Mouse (Mus musculus) cerebellum, postnatal 14 days (tissue): ENCODE measurements around the gene Fcnb.

Experiments
- DNase-seq, 2 experiments: peaks; one replicate each; pipeline ENCODE4 v3.0.0; 2021; ENCODE audit warnings: mixed read lengths in 2 of 2

Gene Fcnb

DNA sequence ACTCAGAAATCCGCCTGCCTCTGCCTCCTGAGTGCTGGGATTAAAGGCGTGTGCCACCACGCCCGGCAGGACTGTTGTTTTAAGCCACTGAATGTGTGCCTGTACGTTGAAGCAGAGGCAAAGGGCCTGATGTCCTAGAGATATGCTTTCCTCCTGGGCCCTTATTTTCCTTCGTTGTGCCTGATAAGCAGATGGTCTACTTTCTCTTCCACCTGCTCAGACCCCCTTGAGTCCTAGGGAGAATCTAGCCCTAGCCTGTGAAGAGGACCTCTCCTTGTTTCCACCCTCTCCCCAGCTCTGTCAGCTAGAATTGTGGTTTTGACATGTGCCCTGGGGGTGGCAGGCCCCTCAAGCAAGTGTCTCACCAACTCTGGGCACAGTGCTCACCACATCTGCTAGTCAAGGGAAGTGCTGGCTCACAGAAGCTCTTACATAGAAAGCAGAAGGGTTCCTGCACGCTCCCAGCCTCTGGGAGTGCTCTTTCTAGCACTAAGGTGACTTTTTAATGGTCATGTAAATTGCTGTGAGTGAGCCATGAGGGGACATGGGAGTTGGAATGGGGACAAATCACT is 9.0 kb downstream of the Fcnb start:
- no peak for DNase-seq

DNA sequence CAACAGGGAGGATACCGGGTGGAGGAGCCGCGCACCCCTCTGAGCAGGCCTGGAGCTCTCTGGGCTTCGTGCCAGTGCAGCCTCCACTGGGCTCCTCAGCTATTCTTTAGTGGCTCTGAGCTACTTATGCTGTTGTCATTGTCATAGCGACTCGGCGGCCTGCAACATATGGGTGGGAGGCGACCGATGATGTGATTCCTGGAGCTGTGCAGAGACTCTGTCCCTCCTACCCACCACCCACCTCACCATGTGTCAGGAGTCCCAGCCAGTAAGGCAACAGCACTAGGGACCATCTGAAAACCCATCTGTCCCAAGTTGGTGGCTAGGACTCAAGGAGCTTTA is 16.2 kb downstream of the Fcnb start:
- DNase-seq = peak; percentile 27 to 34

DNA sequence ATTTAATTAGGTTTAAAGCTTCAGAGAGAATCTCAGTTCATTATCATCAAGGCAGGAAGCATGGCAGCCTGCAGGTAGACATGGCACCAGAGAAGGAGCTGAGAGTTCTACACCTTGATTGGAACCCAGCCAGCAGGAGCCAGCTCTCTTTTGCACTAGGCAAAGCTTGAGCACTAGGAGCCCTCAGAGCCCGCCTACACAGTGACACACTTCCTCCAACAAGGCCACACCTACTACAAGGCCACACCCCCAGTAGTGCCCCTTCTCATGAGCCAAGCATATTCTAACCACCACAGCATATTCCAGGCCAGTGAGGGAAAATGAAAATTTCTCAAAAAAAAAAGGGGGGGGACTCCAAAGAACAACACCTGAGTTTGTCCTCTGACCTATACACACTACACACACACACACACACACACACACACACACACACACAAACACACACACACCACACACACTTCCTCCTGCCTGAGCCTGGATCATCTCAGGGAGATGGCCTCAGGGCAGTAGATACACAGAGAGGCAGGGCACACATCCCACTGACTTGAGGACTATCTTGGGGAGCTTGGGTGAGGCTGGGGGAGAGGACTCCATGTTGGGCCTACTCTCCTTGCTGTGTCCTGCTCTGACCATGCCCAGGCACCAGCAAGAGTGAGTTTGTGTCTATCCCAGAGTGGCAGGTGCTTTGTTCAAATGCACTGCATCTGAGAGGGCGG is 16.7 kb downstream of the Fcnb start:
- DNase-seq = peak; percentile 37 to 54

DNA sequence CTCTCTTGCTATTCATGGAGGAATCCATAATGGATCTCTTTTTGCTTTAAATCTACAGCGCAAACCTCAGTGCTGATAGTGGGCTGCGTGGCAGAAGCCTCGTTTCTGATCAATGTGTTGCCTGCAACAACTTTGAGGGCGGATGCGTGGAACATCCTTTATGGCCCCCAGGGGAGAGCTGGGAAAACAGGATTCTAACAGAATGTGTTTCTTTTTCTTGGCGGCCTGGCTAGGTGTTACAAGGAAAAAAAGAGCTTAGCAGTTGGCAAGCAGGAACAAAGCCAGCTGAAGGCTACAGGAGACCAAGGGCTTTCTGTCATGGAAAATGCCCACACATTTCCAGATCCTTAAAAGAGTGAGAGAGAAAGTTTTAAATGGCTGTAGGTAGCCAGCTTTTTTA is 17.5 kb downstream of the Fcnb start:
- DNase-seq = peak; percentile 44 to 57

DNA sequence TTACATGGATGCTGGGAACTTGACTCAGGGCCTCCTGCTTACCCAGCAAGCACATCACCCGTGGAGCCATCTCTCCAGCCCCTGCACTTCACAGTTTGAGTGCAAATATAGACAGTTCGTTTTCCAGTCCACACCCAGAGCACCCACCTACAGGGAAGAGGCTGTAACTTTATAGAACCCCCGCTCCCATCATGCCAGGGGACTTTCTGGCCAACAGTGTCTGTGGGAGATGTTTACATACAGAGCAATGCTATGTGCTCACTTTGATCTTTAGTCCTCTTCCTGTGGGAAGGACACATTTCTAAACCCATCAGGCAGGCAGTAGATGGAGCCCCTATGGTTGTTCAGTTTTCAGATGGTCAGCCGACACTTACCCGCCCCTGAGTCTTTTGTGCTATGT is 18.0 kb downstream of the Fcnb start:
- DNase-seq = no peak

DNA sequence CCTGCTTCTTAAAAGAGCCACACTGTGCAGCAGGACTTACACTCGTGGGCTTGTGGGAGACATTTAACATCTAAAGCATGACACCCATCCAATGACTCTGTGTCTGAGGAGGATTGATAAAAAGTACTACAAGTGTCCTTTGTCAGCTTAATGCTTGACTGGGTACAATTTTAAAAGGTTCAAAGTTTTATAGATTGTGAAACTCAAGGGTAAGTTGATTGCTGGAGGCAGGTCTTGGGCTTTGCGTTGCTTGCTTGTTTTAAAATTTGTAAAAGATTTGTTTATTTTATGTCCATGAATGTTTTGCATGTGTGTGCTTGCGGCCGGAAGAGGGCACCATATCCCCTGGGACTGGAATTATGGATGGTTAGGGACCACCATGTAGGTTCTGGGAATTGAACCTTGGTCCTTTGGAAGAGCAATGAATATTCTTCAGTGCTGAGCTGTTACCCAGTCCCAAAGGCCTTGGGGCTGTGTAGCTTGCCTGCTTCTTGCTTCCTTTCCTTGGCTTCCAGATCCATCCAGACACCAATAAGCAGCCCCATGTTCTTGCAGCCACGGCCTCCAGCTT is 19.5 kb downstream of the Fcnb start:
- DNase-seq = no peak

DNA sequence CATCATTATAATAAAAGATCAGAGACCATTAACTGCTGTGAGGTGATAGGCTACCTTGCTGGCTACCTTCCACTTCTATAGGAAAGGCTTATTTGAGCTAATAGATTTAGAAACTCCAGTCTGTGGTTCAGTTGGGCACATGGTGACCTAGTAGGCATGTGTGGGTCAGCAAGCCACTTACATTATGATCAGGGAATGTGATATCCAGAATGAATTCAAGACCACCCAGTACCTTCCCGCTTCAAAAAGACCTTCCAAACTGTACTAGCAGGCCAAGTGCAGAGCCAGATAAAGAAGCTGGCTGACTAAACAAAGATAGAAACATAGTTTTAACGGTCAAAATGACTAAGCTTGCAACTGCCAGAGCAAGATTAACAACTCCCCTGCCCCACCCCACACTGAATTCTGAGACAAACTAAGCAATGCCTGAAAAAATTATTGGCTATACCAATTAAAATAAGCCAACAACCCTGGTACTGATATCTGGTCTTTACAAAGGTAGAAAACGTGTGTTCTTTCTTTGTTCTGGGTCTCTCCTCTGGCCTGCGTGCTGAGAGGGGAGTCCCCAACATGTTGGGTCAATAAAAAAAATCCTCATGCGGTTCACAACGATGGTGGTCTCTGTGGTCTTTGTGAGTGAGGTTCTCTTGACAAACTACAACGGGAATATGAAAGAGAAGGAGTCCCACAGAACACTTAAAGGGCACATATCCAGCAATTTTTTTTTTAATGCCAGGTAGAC is 20.2 kb downstream of the Fcnb start:
- no peak for DNase-seq

DNA sequence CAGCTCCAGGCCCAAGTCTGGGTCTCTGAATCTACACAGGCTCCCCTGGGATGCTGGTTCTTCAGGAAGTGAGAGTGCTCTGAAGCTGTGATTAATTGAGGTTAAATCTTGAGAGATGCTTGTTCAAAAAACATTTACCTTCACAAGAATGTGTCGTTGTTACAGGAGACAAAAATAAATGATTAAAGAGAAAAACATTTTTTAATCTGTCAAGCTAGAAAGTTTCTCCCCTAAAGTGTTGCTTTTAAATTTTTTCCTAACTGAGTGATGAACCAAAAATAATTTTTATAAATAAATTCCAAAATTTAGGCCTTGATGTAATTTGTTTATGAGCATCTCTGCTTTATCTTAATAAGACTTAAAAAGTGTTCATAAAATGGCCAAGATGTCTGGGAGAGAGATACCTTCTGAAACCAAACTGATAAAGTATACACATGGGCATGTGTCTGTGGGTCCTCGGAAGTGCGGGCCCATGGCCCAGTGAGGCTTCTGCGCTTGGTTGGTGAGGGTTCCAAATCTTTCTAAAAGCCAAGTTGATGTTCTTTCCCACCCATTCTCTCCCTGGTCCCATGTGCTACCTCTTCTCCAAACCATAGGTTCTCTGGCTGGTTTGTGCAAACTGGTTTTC is 20.9 kb downstream of the Fcnb start:
- DNase-seq = no peak

DNA sequence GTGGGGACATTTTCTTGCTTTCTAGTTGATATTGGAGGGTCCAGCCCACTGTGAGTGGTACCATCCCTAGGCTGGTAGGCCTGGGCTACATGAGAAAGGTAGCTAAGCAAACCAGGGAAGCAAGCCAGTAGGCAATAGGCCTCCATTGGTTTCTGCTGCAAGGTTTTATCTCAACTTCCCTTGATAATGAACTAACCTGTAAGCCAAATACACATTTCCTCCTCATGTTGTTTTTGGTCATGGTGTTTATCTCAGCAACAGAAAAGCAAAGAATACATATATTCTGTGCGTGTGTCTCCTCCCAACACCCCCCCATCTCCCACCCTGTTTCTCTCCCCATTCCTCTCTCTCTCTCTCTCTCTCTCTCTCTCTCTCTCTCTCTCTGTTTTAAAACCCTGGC is 24.8 kb downstream of the Fcnb start:
- no peak for DNase-seq

DNA sequence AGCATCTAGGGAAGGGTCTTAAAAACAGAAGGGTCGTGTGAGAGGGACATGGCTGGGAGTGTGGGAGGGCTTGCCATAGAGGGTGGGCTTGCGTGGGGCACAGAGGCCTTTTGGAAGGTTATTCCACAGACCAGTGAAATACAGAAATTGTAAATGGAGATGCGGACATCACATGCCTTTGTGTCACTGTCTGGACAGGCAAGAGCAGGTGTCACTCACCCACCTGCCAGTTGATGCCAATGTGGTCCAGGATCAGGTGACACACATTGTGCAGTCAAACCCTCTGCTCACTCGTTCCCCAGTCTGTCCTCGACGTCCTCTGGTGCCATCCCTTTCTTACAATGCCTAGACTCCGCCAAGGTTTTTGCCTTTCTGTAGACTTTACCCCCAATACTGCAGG is 37.6 kb downstream of the Fcnb start:
- DNase-seq = no peak

DNA sequence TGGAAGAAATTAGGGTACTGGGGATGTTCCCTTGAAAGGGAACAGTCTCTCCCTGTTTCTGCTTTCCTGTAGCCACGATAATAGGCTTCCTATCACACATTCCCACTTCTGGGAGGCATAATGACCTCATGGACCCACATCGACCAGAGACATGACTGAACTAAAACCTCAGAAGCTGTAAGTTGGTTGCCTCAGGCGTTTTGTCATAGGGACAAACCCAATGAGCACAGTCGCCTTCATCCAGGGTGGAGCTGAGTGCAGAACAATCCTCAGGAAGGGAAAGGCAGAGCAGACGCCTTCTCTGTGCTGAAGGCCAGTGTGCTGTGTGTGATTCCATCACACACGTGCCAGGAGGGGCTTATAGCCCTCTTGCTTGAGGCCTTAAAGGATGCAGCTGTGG is 38.4 kb downstream of the Fcnb start:
- DNase-seq = no peak

DNA sequence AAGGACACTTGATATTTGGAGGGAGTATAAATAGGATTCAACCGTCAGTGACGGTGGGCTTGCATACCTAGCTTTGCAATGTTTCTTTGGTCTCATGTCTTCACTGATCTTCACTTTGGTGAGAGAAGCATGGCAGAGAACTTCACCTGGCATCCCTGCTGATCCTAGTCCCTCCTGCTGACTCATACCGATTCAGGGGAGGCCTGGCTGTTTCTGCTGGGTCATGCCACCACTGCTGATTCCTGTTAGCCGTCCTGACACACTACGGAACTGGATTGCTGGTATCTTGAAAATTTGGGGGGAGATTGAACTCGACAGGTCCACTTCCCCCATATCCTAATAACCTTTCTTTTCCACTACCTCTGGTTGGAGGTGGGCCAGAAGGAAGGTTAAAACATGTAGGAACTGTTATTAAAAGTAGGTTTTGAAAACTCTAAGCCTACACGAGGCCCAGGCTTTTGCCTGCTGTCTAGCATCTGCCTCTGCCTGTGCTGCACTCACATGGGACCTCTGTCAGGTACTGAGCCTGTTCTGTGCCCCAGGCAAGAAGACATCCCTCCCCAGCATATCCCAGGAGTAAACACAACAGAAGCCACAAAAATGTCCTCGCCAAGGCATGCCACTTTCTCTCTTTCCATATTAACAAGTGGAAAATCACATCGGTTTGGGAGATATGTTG is 39.6 kb downstream of the Fcnb start:
- DNase-seq = no peak

DNA sequence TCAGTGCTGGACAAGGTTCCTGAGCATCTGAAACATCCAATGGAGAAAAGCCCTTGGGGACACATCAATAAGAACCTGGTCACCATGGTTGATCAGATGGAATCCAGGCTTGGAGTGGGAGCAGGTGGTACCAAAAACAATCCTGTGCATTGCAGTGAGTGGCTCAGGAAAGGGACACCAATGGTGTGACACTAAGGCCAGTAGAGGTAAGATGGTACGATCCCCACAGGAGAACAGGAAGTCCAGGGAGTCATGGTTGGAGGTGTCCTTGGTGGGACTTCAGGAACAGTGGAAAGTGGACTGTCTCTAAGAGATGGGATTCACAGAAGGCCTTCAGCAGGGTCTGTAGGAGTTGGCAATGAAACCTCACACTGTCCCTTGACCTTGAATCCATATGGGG is 44.2 kb downstream of the Fcnb start:
- DNase-seq = no peak

DNA sequence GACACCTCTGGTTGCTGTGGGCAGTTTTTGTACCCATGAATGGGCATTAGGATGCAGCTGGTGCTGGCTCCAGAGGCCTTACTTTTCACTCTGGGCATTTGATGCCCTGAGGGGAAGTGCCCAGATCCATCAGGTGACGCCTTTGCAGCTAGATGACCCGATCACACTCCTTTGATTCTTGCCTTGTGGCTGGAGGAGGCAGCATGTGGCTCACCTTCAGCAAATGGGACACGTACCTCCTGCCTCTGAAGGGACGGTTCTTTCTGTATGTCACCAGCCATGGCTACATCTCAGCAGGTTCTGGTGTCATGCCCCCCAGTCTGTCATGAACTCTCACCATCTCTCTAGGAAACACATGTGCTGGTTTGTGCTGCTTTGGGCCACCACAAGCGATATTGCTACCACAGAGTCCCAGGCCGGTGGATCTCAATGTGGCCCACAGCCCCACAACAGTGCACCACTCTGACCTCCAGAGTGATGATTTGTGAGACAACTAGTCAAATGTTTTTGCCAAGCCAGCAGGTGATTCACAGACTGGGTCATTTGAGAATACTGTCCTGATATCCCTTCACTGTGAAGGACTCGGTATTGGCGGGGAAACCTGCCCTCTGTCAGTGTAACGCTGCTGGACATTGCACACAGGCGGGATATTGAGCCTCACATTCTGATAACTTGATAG is 44.9 kb downstream of the Fcnb start:
- peak in 1 of 2 experiments; percentile 30 for DNase-seq

DNA sequence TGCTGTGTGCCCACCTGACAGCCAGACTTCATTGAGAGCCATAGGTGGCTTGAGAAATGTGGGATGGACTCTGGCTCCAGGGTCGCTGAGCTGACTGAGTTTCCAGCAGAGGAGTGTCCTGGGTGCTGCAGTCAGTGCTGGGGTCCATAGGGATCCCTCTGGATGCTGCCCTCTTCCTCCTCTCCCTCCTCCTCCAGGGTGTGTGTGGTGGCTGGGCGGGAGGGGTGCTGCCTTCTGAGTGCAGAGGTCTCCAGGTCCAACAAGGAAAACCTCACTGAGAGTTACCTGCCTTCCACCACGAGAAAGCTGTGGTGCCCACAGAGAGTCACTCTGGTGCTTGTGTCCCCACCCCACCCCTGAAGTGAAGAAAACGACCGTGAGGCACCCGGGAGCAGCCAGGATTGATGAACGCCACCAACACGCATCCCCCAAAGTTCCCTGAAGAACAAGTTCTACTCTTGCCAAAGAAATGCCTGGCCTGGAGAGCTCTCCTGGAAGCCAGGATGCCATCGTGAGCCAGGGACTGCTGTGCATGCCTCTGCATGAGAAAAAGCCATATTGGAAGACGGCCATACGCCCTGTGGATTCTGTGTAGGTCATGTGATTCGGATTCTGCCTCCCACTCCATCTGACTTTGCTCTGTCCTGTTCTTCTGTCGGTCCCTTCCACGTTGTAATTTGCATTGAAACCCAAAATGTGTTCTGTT is 46.1 kb downstream of the Fcnb start:
- peak; percentile 92 to 97 for DNase-seq

DNA sequence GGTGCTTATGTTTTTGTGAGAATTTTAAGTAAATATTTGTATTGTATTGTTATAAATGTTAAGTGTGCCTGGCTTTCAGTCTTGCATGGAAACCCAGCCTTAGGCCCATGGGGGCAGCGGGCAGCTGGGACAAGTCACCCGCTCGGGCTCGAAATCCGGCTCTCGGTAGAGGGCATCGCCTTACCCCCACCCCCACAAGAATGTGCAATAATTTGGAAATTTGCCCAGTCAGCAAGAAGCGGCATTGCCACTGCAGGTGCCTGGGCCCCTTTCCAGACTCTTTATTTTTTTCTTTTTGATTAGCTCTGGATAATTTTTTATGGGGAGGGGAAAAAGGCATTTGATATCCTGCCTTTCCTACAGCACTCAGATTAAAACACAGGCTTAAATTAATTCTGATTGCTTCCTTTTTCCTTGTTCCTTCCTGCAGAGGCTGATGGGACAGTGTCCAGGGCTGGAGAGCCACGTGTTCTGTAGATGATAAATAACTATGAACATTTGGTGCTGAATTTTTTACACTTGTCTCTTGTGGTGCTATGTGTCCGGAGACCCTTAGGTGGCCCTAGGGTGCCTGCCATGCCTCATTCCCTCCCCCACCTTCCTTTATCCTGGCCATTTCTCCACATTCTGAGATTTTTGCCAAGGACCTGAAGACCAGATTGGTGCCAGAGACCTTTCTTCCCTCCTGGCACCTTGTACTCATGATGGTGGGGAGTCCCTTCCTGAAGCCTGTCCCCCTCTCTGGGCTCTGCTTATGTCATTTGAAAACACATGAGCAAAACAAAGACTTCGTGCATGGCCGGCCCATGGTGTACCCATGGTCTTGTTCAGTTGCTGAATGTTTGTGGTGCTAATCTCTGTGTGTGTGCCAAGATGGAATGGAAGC is 46.9 kb downstream of the Fcnb start:
- peak; percentile 74 to 85 for DNase-seq

DNA sequence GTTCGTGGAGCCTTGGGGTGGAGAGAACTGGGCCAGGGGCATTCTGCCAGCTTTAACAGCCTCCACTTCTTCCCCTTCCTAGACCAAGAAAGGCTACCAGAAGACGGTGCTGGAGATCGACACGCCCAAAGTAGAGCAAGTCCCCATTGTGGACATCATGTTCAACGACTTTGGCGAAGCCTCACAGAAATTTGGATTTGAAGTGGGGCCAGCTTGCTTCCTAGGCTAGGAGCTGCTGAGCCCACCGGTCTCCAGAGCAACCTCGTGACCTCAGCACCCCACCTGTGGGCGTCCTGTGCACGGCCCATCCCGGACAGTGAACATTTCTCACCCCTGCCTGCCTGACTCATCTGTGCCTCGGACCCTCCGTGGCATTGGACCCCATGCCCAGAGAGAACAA is 47.9 kb downstream of the Fcnb start:
- peak; percentile 50 to 56 for DNase-seq

DNA sequence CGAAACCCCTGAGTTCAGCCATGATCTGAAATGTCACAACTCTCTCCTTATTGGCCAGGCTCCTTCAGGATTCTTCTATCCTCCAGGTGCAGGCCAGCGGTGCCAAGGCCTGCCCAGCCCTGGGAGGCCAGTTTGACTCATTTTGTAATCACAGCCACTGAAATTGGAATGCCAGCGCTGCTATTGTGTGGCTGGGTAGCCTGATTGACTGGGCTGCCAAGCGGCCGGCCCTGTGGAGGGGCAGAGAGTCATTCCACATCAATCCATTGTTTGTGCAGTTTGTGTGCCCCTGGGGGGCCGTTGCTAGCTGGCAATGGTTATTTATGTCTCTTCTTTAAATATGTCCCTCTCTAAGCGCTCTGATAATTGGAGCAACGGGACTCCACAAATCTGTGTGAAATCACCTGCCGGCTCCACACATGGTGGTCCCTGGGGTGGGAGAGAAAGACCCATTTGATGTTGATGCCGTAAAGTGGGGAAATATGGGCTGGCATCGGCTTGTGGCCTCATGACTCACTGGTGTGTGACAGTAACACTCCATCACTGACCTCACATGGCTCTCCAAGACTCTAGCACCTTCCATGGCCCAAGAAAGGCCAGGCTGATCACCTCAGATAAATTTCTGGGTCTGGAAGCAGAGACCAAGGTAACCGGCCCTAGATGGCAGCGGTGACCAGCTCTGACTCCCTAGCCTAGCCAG is 50.5 kb downstream of the Fcnb start:
- DNase-seq = peak; percentile 18 to 24

DNA sequence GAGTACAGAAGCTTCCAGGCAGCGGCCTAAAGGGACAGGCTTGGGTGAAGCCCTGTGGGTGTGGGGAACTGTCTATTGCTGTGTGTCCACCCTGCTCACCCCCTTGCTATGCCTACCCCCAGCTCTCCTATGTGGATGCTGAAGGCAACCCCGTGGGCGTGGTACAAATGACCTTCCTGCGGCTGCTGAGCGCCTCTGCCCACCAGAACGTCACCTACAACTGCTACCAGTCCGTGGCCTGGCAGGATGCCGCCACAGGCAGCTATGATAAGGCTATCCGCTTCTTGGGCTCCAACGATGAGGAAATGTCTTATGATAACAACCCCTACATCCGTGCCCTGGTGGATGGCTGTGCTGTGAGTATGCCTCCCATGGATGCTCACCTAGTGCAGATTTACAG is 52.2 kb downstream of the Fcnb start:
- DNase-seq = no peak

DNA sequence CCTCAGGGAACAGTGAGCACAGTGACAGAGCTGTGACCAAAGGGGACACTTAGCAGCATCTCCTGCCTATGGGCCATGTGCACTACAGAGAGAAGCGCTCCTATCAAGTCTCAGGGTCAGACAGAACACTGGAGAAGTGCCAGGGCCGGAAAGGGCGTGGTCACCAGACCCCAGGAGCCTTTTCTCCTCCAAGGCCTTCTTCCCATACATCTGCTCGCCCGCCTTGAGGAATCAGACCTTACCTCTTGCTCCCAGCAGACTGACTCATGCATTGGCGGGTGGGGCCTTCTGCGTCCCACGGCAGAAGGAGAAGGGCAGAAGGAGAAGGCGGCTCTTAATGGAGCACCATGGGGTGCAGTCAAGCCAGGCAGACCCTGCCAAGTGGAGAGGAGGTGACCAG is 52.8 kb downstream of the Fcnb start:
- DNase-seq = peak; percentile 16 to 38
